Mouse (Mus musculus) liver, adult 2 months (tissue): ENCODE measurements at regions not wholly inside any gene's neighbourhood (a gene's known extent, or its start where the extent isn't known, plus 50 kb on each side); places are given as distances from the start of the nearest gene placed in this dataset.

ENCODE experiments used
- CTCF ChIP-seq: fragments of 200-500 bp; IDR thresholded peaks from 2 replicates; pipeline ENCODE4 v1.5.1; 2011; ENCODE audit warnings: low read depth, low read length, control low read depth
- POLR2A ChIP-seq: fragments of 200-500 bp; IDR thresholded peaks from 2 replicates; pipeline ENCODE4 v1.6.1; 2011; ENCODE audit warnings: low read length, control low read depth; ENCODE audit not compliant: insufficient read depth; ENCODE audit errors: extremely low read depth

GRCm38 (mm10) chr19:59408094-59408493 lies 50.1 kb upstream of the Emx2 start:
- no peak for TF ChIP-seq CTCF
- no peak for TF ChIP-seq POLR2A
